Mouse (Mus musculus) thymus, postnatal 0 days (tissue): Measurements from ENCODE around the gene Cul4a. TPM values are rescaled to one million over a fixed set of nuclear protein-coding genes. Genes with fewer than 3 reads are reported as not detected.

ENCODE experiments used
- DNase-seq: peaks from one replicate; pipeline ENCODE4 v3.0.0-alpha.2; 2015; ENCODE audit warnings: low spot score
- polyA plus RNA-seq: library from polyadenylated mRNA; unstranded; fragments of >200 nt; fragmentation: Nextera tagmentation; extraction: Ambion mirVana; gene quantifications from 2 replicates; pipeline ENCODE4 v1.2.1, GENCODE M21; 2015

The Cul4a gene
- polyA plus RNA-seq, 1 experiment from 2014 or later = 42.5 TPM

DNA sequence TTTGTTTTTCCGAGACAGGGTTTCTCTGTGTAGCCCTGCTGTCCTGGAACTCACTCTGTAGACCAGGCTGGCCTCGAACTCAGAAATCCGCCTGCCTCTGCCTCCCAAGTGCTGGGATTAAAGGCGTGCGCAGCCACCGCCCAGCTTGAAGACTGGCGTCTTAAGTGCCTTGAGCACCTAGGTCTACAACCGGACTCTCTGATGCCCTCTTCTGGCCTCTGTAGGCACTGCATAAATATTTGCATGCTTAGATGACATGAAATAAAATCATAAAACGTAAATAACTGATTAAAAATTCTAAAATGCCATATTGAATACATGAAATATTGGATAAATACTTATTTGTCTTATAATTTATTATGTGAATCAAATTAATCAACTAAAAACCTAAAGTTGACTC is 26.8 kb downstream of the Cul4a start:
- peak; percentile 67 for DNase-seq

GRCm38 (mm10) chr8:13139641-13140182 is 34.3 kb downstream of the Cul4a start:
- no peak for DNase-seq

DNA sequence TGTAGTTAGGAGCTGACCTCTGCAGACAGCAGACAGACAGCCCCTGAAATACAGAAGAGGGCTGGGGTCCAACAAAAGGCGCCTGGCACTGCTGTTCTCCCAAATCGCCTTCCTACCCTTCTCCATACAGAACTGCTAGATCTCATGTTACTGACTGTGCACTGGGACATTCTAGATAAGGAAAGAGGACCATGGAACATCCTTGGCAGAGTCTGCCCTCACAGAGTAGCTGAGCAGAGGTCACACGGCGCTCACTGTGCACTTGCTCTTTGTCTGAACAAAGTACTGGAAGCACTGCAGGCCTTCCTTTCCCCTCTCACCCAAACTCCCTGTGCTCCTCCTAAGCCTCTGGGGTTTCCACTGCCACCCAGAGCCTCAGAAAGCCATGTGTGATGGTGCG is 36.3 kb downstream of the Cul4a start:
- no peak for DNase-seq

DNA sequence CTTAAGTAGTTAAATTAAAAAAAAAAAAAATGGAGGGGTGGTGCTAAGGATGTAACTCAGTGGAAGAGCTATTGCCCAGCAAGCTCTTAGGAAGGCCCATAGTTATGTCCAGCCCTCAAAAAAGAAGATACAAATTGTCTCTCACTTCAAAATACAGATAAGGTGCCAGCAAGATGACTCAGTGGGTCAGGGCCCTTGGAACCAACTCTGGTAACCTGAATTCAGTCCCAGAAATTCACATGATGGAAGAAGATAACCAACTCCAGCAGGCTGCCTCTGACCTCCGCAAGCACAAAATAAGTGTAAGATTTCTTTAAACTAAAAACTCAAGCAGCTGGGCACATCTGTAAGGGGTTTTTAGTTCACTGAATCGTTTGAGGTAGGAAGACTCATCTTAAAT is 43.1 kb downstream of the Cul4a start:
- DNase-seq = no peak

DNA sequence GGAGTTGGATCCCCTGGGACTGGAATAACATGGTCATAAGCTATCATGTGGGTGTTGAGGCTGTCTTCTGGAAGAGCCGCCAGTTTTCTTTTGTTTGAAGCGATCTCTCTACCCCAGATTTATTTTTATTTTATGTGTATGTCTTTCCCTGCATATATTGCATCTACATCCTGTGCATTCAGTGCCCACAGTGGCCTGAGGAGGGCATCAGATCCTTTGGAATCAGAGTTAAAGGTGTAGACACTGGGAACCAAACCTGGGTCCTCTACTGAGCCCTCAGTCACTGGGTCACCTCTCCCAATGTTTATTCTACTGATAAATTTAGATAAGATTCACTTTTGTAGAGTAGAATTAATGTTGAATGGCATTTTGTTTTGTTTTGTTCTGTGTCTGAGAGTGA is 43.9 kb downstream of the Cul4a start:
- no peak for DNase-seq

- no peak for DNase-seq
Observed at GRCm38 (mm10) chr8:13149866-13150265, 44.4 kb downstream of the Cul4a start.

DNA sequence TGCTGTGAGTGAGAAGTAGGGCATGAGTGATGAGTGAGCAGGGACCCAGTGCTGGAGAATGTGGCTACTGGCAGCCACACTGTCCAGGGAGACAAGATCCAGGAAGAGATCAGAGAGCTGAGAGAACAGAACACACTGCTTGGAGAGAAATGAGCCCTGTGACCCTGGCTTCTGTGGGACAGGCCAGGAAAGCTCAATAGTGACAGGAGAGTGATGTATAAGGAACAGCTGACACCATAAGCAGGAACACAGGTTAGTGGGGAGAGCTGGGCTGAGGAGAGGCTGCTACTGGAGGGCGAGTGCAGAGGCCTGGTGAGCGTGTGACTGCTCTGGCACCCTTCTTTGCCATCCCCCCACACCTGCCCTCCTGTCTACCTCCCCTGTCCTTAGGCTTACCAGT is 45.5 kb downstream of the Cul4a start:
- no peak for DNase-seq

GRCm38 (mm10) chr8:13154099-13154498 is 48.7 kb downstream of the Cul4a start:
- DNase-seq = no peak

DNA sequence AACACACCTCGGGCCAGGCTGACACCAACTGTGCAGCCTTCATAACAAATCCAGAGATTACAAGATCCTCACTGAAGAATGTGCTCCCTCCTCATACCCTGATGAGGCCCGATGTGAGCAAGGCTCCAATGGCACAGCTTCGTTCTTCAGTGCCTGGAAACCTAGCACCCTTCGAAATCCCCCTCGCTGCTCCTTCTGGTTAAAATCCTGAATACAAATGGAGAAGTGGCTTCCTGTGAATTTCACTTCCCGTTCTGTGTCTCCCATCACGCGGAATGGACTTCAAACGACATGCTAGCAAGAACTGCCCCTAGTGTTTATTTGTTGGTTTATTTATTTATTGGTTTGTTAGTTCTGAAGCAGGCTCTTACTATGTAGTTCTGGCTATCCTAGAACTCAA is 49.9 kb downstream of the Cul4a start:
- no peak for DNase-seq

GRCm38 (mm10) chr8:13156327-13157097 is 51.1 kb downstream of the Cul4a start:
- DNase-seq = no peak

- DNase-seq = peak; percentile 96
Observed at GRCm38 (mm10) chr8:13158718-13159376, 53.4 kb downstream of the Cul4a start, which contains the start of gene Lamp1. TSS of gene Lamp1 (plus strand) at chr8:13159161.

DNA sequence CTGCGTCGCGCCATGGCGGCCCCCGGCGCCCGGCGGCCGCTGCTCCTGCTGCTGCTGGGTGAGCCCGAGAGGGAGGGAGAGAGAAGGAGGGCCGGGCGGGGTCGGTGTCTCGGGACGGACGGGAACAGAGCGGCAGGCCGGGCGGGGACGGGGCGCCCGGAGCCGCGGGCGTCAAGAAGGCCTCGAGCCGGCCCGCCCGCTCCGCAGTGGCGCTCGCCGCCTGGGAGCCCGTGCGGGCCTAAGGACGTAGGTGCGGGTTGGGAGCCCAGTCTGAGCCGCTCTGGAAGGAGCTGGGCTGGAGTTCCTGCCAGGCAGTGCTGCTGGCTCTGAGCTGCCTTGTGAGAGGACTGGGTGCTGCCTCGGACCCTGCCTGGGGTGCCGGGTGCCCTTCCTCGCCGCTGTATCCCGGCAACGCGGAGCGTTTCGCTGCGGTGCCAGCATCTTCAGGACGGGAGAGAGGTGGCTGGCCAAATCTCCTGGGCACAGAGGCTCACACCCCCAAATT is 54.0 kb downstream of the Cul4a start:
- DNase-seq = no peak

GRCm38 (mm10) chr8:13160691-13161090 is 55.3 kb downstream of the Cul4a start:
- DNase-seq = no peak

DNA sequence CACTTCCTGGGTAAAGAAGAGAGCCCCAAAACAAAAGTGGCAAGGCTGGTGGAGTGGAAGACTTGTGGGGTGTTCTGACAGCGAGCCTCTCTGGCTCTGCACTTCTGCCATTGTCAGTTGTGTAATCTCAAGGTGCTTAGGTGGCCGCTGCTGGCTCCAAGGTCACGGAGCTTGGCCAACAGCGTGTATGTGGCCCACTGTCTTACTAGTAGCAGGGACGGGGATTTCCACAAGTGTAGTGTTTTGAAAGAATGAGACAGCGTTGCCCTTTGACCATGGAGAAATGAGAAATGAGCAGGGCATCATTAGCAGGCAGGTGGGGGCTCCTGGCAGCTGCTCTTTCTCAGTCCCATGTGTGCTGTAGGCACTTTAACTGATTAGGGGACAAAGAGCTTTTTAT is 56.7 kb downstream of the Cul4a start:
- no peak for DNase-seq

DNA sequence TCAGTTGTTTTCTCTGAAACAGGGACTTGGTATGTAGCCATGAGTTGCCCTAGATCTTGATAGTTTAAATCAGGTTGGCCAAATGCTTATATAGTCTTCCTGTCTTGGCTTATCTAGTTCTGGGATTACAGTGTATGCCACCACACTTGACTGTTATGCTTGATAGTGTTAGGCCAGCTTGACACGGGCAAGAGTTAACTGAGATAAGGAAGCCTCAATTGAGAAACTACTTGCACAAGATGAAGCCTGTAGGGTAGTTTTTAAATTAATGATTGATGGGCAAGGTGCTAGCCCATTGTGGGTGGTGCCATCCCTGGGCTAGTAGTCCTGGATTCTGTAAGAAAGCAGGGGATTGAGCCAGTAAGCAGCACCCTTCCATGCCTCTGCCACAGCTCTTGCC is 58.1 kb downstream of the Cul4a start:
- no peak for DNase-seq

- DNase-seq = no peak
Observed at GRCm38 (mm10) chr8:13164361-13164760, 58.9 kb downstream of the Cul4a start.

DNA sequence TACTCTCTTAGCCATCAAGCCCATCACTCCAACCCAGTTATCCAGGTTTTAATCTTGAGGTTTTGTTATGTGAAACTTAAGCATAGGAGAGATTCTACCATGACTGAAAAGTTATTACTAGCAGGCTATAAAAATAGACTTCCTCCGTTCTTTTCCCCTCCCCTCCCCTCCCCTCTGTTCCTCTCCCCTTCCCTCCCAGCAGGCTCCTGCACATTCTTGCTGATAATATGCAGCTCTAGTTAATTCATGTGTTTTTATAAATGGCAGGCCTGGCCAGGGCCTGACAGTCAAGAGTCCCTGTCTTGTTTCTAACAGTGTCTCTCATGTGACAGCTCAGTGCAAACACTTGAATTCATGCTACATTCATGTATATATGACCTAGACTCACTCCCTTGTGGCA is 65.1 kb downstream of the Cul4a start:
- no peak for DNase-seq

- DNase-seq = no peak
Observed at GRCm38 (mm10) chr8:13174305-13174704, 68.9 kb downstream of the Cul4a start.

DNA sequence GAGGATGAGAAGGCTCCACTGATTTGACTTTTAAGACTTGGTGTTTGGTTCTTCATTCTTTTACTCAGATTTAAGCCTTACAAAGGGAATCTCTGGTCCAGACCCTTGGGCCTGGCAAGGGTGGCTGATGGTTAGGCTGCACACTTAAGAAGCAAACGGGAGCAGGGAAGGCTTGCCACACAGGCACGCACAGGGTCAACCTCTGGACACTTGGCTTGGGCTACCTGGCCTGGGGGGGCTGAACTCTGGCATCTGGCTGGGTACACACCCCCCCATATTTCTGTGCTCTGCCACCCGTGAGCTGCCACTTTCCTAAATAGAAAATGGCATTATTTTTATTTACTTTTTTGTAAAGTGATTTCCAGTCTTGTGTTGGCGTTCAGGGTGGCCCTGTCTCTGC is 69.4 kb downstream of the Cul4a start:
- DNase-seq = no peak

DNA sequence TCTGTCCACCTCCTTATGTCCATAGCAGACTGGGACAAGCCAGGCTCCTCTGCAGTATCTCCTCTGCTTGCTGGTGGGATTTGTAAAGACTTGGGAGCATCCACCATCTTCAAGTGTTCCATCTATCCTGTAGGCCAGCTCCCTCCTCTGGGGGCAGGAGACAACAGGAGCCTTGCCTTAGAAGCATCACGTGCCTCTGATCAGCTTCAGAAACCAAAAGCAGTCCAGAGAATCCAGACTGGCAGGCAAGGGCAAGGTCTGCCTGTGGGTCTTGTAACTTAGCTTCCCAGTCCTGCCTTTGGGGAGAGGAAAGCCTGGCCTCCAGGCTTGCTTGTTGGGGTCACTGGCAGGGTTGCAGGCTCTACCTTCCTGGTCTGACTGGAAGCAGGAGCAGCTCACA is 70.2 kb downstream of the Cul4a start:
- DNase-seq = no peak

DNA sequence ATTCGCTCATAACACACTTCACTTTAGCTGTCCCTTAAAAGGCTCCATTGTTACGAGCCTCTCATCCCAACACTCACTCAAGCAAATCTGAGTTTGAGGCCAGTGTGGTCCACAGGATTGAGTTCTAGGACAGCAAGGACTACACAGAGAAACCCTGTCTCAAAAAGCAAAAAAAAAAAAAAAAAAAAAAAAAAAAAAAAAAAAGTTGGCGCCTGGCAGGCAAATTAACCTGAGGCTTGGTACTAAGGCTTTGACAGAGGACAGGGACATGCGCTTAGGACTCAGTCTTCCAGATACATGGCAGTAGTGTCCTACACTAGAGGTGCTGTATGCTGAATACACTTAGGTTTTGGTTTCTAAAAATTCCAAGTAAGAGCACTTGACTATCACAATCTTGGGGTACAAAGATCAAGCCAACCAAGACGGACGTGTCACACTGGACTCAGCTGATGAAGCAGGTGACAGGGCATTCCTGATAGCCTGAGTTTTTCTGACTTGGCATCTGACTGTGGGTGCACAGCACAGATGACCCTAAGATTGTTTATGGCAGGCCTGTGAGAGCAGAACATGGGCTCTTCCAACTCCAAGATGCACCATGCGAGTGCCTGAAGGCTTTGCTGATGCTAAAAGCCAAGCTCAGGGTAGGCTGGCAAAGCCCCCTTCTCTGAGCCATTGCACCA is 71.9 kb downstream of the Cul4a start:
- no peak for DNase-seq

- DNase-seq = no peak
Observed at GRCm38 (mm10) chr8:13178137-13178536, 72.7 kb downstream of the Cul4a start.
